Mouse (Mus musculus) C2C12 (cell line): Measurements from ENCODE around the gene Zfp866.

Source experiments
- CEBPB ChIP-seq: IDR thresholded peaks from one replicate; pipeline ENCODE4 v1.6.1; 2011; ENCODE audit warnings: low read depth, mild to moderate bottlenecking, control low read depth, moderate library complexity
- CTCF ChIP-seq: IDR thresholded peaks from one replicate; pipeline ENCODE4 v1.5.1; 2011; ENCODE audit not compliant: control insufficient read depth, insufficient read depth, insufficient read length
- MAX ChIP-seq: IDR thresholded peaks from one replicate; pipeline ENCODE4 v1.6.1; 2011; ENCODE audit warnings: mild to moderate bottlenecking, control low read depth
- MYOD1 ChIP-seq: IDR thresholded peaks from one replicate; pipeline ENCODE4 v1.6.1; 2011; ENCODE audit warnings: low read depth; ENCODE audit not compliant: control insufficient read depth, insufficient read length
- MYOG ChIP-seq: IDR thresholded peaks from one replicate; pipeline ENCODE4 v1.6.1; 2011; ENCODE audit not compliant: control insufficient read depth, insufficient read length; ENCODE audit errors: extremely low read depth
- USF1 ChIP-seq: IDR thresholded peaks from one replicate; pipeline ENCODE4 v1.6.1; 2011; ENCODE audit warnings: low read depth, mild to moderate bottlenecking, control low read depth, moderate library complexity

DNA sequence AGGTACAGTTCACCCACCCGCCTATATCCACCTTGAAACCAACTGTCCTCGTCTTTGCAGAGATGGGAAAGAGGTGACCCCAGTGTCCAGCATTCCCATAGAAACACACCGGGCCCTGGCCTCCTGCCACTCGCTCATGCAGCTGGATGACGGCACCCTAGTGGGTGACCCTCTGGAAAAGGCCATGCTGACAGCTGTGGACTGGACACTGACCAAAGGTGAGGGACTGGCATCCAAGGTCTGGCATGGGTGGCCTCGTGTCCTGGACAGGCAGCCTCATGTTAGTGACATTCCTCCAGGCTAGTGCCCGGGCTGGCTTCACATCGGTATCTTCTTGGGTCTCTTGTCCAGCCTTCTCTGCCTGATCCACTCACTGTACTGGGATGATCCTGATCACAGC lies 8.3 kb upstream of the Zfp866 start:
- TF ChIP-seq CTCF: no peak
- TF ChIP-seq USF1: no peak
- TF ChIP-seq MYOG: no peak
- TF ChIP-seq MAX: no peak
- no peak for TF ChIP-seq MYOD1
- no peak for TF ChIP-seq CEBPB
